Mouse (Mus musculus) CH12.LX (cell line): ENCODE measurements around the gene Nebl.

Experiments used
- BHLHE40 ChIP-seq: IDR thresholded peaks from 2 replicates; pipeline ENCODE4 v1.6.1; 2011; ENCODE audit warnings: mild to moderate bottlenecking, low read depth, low read length, improper control_type of control experiment
- JUND ChIP-seq: conservative IDR thresholded peaks from 2 replicates; pipeline ENCODE4 v1.6.1; 2011; ENCODE audit warnings: low read depth, low read length, improper control_type of control experiment
- KAT2A ChIP-seq: IDR thresholded peaks from 2 replicates; pipeline ENCODE4 v1.6.1; 2012; ENCODE audit warnings: low read length, improper control_type of control experiment, inconsistent platforms; ENCODE audit not compliant: insufficient replicate concordance
- MAX ChIP-seq: IDR thresholded peaks from 2 replicates; pipeline ENCODE4 v1.6.1; 2011; ENCODE audit warnings: low read length, improper control_type of control experiment
- MEF2A ChIP-seq: IDR thresholded peaks from 2 replicates; pipeline ENCODE4 v1.6.1; 2014; ENCODE audit warnings: low read depth, mild to moderate bottlenecking, inconsistent platforms, low read length, improper control_type of control experiment, borderline replicate concordance
- MXI1 ChIP-seq: IDR thresholded peaks from 2 replicates; pipeline ENCODE4 v1.6.1; 2011; ENCODE audit warnings: mild to moderate bottlenecking, low read depth, low read length, improper control_type of control experiment
- NRF1 ChIP-seq: IDR thresholded peaks from 2 replicates; pipeline ENCODE4 v1.6.1; 2014; ENCODE audit warnings: low read depth, mild to moderate bottlenecking, inconsistent platforms, low read length, improper control_type of control experiment, moderate library complexity
- POLR2A ChIP-seq: IDR thresholded peaks from 2 replicates; pipeline ENCODE4 v1.6.1; 2011; ENCODE audit warnings: low read depth, mild to moderate bottlenecking, improper control_type of control experiment, low read length
- POLR2AphosphoS2 ChIP-seq: IDR thresholded peaks from 2 replicates; pipeline ENCODE4 v1.6.1; 2011; ENCODE audit warnings: low read depth, low read length, improper control_type of control experiment
- SMC3 ChIP-seq: IDR thresholded peaks from 2 replicates; pipeline ENCODE4 v1.6.1; 2011; ENCODE audit warnings: low read depth, low read length, improper control_type of control experiment
- TCF12 ChIP-seq: IDR thresholded peaks from 2 replicates; pipeline ENCODE4 v1.6.1; 2014; ENCODE audit warnings: low read depth, mild to moderate bottlenecking, inconsistent platforms, low read length, improper control_type of control experiment
- USF2 ChIP-seq: conservative IDR thresholded peaks from 2 replicates; pipeline ENCODE4 v1.6.1; 2011; ENCODE audit warnings: low read depth, low read length, improper control_type of control experiment

DNA sequence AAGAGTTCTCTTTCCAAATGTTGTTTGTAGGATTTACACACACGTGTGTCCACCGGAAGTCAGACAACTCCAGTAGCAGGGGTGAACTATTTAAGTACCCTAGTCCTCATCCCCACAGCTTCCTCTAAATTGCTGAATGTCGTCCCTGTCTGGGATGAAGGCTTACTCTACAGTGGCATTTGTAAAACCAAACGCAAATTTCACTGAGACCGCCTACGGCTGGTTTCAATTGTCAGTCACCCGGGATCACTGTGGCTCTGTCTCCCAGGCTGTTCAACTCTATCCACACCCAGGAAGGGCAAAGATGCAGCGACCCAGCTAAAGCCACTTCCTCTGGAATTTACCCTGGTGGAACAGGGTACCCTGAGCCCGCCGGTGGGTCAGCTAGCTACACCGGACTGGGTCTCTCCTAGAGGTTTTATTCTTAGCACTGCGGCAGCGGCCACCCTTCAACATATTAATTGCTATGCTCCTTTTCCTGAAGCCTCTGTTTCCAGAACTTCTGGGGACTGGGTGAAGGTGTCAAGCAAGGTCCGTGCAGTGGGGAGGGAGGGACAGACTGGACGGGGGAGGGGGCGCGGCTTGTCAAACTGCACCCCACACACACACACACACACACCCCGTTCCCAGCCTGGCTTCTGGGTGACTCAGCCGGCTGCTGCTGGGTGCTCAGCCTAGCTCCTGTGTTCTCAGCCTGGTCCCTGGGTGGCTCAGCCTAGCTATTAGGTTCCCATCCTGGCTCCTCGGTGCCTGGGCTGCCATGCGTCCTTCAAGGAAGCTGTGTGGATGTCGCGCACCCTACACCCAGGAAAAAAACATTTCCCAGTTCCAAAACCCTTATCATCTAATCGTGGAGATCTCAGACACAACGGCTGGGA lies 1.3 kb downstream of the Nebl start:
- TF ChIP-seq POLR2A = no peak
- TF ChIP-seq POLR2AphosphoS2 = no peak
- no peak for TF ChIP-seq NRF1
- no peak for TF ChIP-seq KAT2A
- no peak for TF ChIP-seq MAX
- TF ChIP-seq TCF12 = no peak
- TF ChIP-seq MXI1 = no peak
- no peak for TF ChIP-seq USF2
- no peak for TF ChIP-seq SMC3
- no peak for TF ChIP-seq JUND
- no peak for TF ChIP-seq BHLHE40
- TF ChIP-seq MEF2A = no peak
